12 mouse cellular contexts compared by ENCODE assay signal in genomic region chr10:59712062-59712461, GRCm38 (mm10). TPM values are rescaled to one million over a fixed set of nuclear protein-coding genes. Genes with fewer than 3 reads are reported as not detected.
DNase-seq lines count a peak whose midpoint lies in the region.
"Had no signal": no experiment of that assay in that cellular context is flagged by ENCODE, and none has a peak within 500 bp of the region (broad histone marks: within the 10 kb centered on the region; RNA-seq: fewer than 3 reads in every experiment).

No protein-coding gene starts in this region.

- peak; percentile 62 for DNase-seq in cerebellum, adult 11-12 months
- no peak for DNase-seq in cerebellum, adult 8-10 months
- peak; percentile 58 for DNase-seq in retina, postnatal 1 day
- no peak for DNase-seq in retina, embryonic 14.5 days (ENCODE audit: low spot score)
- DNase-seq in cerebellum, postnatal 14 days = peak; percentile 67 to 74
- DNase-seq in layer of hippocampus, postnatal 14 days (ENCODE audit: low spot score in 2 of 2) = no peak
- DNase-seq in adrenal gland, postnatal 14 days = no peak
- DNase-seq: adrenal gland, postnatal 10 days; gastrocnemius, postnatal 25 days; heart, adult 18-20 months; heart, postnatal 14 days; kidney, adult 2 months had no signal

RNA-seq across cellular contexts. Expression of gene Micu1, which starts 9.8 kb away (rescaled TPM):
- total RNA-seq in layer of hippocampus, postnatal 14 days (2021) = 10 to 100 TPM; 79.9 to 96.0 TPM
- 51.3 and 59.9 TPM in 2 replicates for total RNA-seq in adrenal gland, postnatal 14 days (2021)

Comparison
In these comparisons a context has a peak if more than half of its experiments do, and no peak if none do; other contexts are left out.
1. DNase-seq: peak in cerebellum, adult 11-12 months (single experiment), retina, postnatal 1 day (single experiment) and cerebellum, postnatal 14 days (2 of 2); none in cerebellum, adult 8-10 months (single experiment), retina, embryonic 14.5 days (single experiment), layer of hippocampus, postnatal 14 days (0 of 2) and adrenal gland, postnatal 14 days (single experiment).